In genomic region chr12:111559647-111560258, GRCm38 (mm10) we compare ENCODE assay signal across 8 mouse cellular contexts. TPM values are rescaled to one million over a fixed set of nuclear protein-coding genes. Genes with fewer than 3 reads are reported as not detected.
DNase-seq lines count a peak whose midpoint lies in the region; ATAC-seq and TF ChIP-seq lines count a peak whose summit lies in the region.

No protein-coding gene starts in this region.

- H3K27ac ChIP-seq in kidney, postnatal 0 days = no peak overlapping the region
- no peak overlapping the region for H3K27ac ChIP-seq in embryonic facial prominence, embryonic 12.5 days
- H3K27ac ChIP-seq in liver, embryonic 14.5 days = peak overlapping the region; percentile 46
- H3K27ac ChIP-seq in neural tube, embryonic 14.5 days (ENCODE audit: low read depth, low read length) = peak overlapping the region; percentile 44

- DNase-seq in kidney, postnatal 0 days (ENCODE audit: low spot score) = no peak
- no peak for DNase-seq in kidney, adult 8-10 months
- no peak for DNase-seq in liver, embryonic 14.5 days (ENCODE audit: low read depth in 3 of 3, low spot score in 3 of 3)
- no peak for DNase-seq in cerebellum, adult 9-10 months

- TF ChIP-seq EP300 in liver, embryonic 14.5 days (IDR thresholded peaks at IDR 0.05; ENCODE audit: low read depth) = no peak

- no peak for TF ChIP-seq CTCF in kidney, postnatal 0 days (IDR thresholded peaks at IDR 0.05; ENCODE audit: low read depth)
- TF ChIP-seq CTCF in liver, embryonic 14.5 days (IDR thresholded peaks at IDR 0.05; ENCODE audit: low read depth) = no peak; the same call in 1 of the 2 replicates

- WGBS in kidney, postnatal 0 days = 31% methylated on average over 18 of the region's 18 CpGs
- WGBS in embryonic facial prominence, embryonic 12.5 days = 54% methylated on average over 18 of the region's 18 CpGs
- WGBS in liver, embryonic 14.5 days (ENCODE audit: insufficient replicate concordance) = 23% methylated on average over 18 of the region's 18 CpGs
- WGBS in neural tube, embryonic 14.5 days = 50% methylated on average over 18 of the region's 18 CpGs

- H3K4me1 ChIP-seq in kidney, postnatal 0 days (replicated peaks; ENCODE audit: insufficient read depth, low read length) = 0 out of 2 replicates have a peak, but pooled peaks cover 4% of the 10 kb centered on the region
- no peaks in the 10 kb centered on the region for H3K4me1 ChIP-seq in embryonic facial prominence, embryonic 12.5 days
- peaks cover 31 to 43% of the 10 kb centered on the region in 2 experiments for H3K4me1 ChIP-seq in liver, embryonic 14.5 days (replicated peaks; ENCODE audit: control insufficient read depth in 2 of 2, insufficient read depth in 2 of 2, low read length in 1 of 2)
- H3K4me1 ChIP-seq in neural tube, embryonic 14.5 days (ENCODE audit: control insufficient read depth, insufficient read depth, low read length) = peaks cover 3% of the 10 kb centered on the region; the same call in 1 of the 2 replicates

- no peak overlapping the region for H3K4me3 ChIP-seq in kidney, postnatal 0 days (replicated peaks; ENCODE audit: low read depth, low read length)
- H3K4me3 ChIP-seq in embryonic facial prominence, embryonic 12.5 days = no peak overlapping the region
- peak overlapping the region; percentile 22 to 32 for H3K4me3 ChIP-seq in liver, embryonic 14.5 days (ENCODE audit: insufficient read depth in 1 of 2, low read depth in 2 of 2, low read length in 2 of 2)
- H3K4me3 ChIP-seq in neural tube, embryonic 14.5 days (ENCODE audit: low read depth, low read length) = no peak overlapping the region; the same call in 1 of the 2 replicates

- H3K27me3 ChIP-seq in kidney, postnatal 0 days (ENCODE audit: insufficient read depth, low read length) = no peaks in the 10 kb centered on the region
- no peaks in the 10 kb centered on the region for H3K27me3 ChIP-seq in embryonic facial prominence, embryonic 12.5 days
- H3K27me3 ChIP-seq in liver, embryonic 14.5 days (ENCODE audit: control insufficient read depth, insufficient read depth, low read length) = no peaks in the 10 kb centered on the region
- no peaks in the 10 kb centered on the region for H3K27me3 ChIP-seq in neural tube, embryonic 14.5 days (ENCODE audit: control insufficient read depth, insufficient read depth, low read length)

- H3K36me3 ChIP-seq in kidney, postnatal 0 days (ENCODE audit: insufficient read depth, low read length) = no peaks in the 10 kb centered on the region
- H3K36me3 ChIP-seq in embryonic facial prominence, embryonic 12.5 days = no peaks in the 10 kb centered on the region
- no peaks in the 10 kb centered on the region for H3K36me3 ChIP-seq in liver, embryonic 14.5 days (replicated peaks; ENCODE audit: control insufficient read depth, insufficient read depth, low read depth)
- H3K36me3 ChIP-seq in neural tube, embryonic 14.5 days (ENCODE audit: control insufficient read depth, insufficient read depth, low read length) = no peaks in the 10 kb centered on the region

- H3K9me3 ChIP-seq in kidney, postnatal 0 days (replicated peaks; ENCODE audit: low read length) = no peaks in the 10 kb centered on the region
- H3K9me3 ChIP-seq in embryonic facial prominence, embryonic 12.5 days = no peaks in the 10 kb centered on the region
- H3K9me3 ChIP-seq in liver, embryonic 14.5 days (ENCODE audit: control insufficient read depth, low read length) = no peaks in the 10 kb centered on the region
- H3K9me3 ChIP-seq in neural tube, embryonic 14.5 days (ENCODE audit: control insufficient read depth, low read length) = no peaks in the 10 kb centered on the region

- peak overlapping the region; percentile 34 for H3K4me2 ChIP-seq in kidney, postnatal 0 days (ENCODE audit: low read length)
- H3K4me2 ChIP-seq in embryonic facial prominence, embryonic 12.5 days (replicated peaks) = 0 out of 2 replicates have a peak overlapping the region, but pooled peaks have one; percentile 3
- peak overlapping the region; percentile 66 for H3K4me2 ChIP-seq in liver, embryonic 14.5 days (ENCODE audit: low read depth)
- peak overlapping the region; percentile 27 for H3K4me2 ChIP-seq in neural tube, embryonic 14.5 days (ENCODE audit: low read depth, low read length)

- 0 out of 2 replicates have a peak overlapping the region, but pooled peaks have one; percentile 10 for H3K9ac ChIP-seq in kidney, postnatal 0 days (ENCODE audit: low read depth, low read length)
- no peak overlapping the region for H3K9ac ChIP-seq in embryonic facial prominence, embryonic 12.5 days
- H3K9ac ChIP-seq in liver, embryonic 14.5 days (replicated peaks) = peak overlapping the region; percentile 63
- H3K9ac ChIP-seq in neural tube, embryonic 14.5 days (replicated peaks; ENCODE audit: low read depth, low read length) = no peak overlapping the region; the same call in 1 of the 2 replicates

- ATAC-seq in kidney, postnatal 0 days (replicated peaks; ENCODE audit: low FRiP score, low read depth) = peak; percentile 58; the same call in 1 of the 2 replicates
- no peak for ATAC-seq in embryonic facial prominence, embryonic 12.5 days (ENCODE audit: insufficient number of reproducible peaks, insufficient read depth, low FRiP score, low TSS enrichment)
- ATAC-seq in inflammation-experienced regulatory T-cells, adult 6 months = peak; percentile 94
- no peak for ATAC-seq in liver, embryonic 14.5 days (ENCODE audit: insufficient read depth)
- ATAC-seq in neural tube, embryonic 14.5 days (ENCODE audit: low read depth) = peak; percentile 46
- no peak for ATAC-seq in cerebellum, adult (ENCODE audit: insufficient number of reproducible peaks, low FRiP score, low TSS enrichment)

RNA-seq across cellular contexts. Expression of gene Mark3, which starts 14.6 kb away (rescaled TPM):
- 37.9 and 38.6 TPM in 2 replicates for polyA plus RNA-seq in kidney, postnatal 0 days (2015; fragmentation: Nextera tagmentation; extraction: Ambion mirVana)
- polyA plus RNA-seq in embryonic facial prominence, embryonic 12.5 days (2016; fragmentation: Nextera tagmentation; extraction: Ambion mirVana) = 69.8 and 70.0 TPM in 2 replicates
- 10 to 100 TPM; 16.4 to 45.8 (median 41.1) TPM for polyA plus RNA-seq in inflammation-experienced regulatory T-cells, adult 6 months (2017; shearing (Covaris generic))
- polyA plus RNA-seq in liver, embryonic 14.5 days (2012; rRNA removed) = 14.6 and 24.6 TPM in 2 replicates
- 18.0 and 19.5 TPM in 2 replicates for polyA plus RNA-seq in liver, embryonic 14.5 days (2014; fragmentation: Nextera tagmentation; extraction: Ambion mirVana)
- 78.1 and 83.7 TPM in 2 replicates for polyA plus RNA-seq in neural tube, embryonic 14.5 days (2014; fragmentation: Nextera tagmentation; extraction: Ambion mirVana)

RNA-seq across cellular contexts. Expression of gene Eif5, which starts 21.9 kb away (rescaled TPM):
- 673 and 701 TPM in 2 replicates for polyA plus RNA-seq in kidney, postnatal 0 days (2015; fragmentation: Nextera tagmentation; extraction: Ambion mirVana)
- polyA plus RNA-seq in embryonic facial prominence, embryonic 12.5 days (2016; fragmentation: Nextera tagmentation; extraction: Ambion mirVana) = 602 and 657 TPM in 2 replicates
- 100 to 1,000 TPM in 2 of 3 experiments, 10 to 100 TPM in 1; 80.7 to 196 (median 189) TPM for polyA plus RNA-seq in inflammation-experienced regulatory T-cells, adult 6 months (2017; shearing (Covaris generic))
- polyA plus RNA-seq in liver, embryonic 14.5 days (2012; rRNA removed) = 64.1 and 112 TPM in 2 replicates
- polyA plus RNA-seq in liver, embryonic 14.5 days (2014; fragmentation: Nextera tagmentation; extraction: Ambion mirVana) = 411 and 432 TPM in 2 replicates
- 518 and 558 TPM in 2 replicates for polyA plus RNA-seq in neural tube, embryonic 14.5 days (2014; fragmentation: Nextera tagmentation; extraction: Ambion mirVana)

Comparison
In these comparisons a context has a peak if more than half of its experiments do, and no peak if none do; other contexts are left out.
1. ATAC-seq: peak in kidney, postnatal 0 days (single experiment), inflammation-experienced regulatory T-cells, adult 6 months (single experiment) and neural tube, embryonic 14.5 days (single experiment); none in embryonic facial prominence, embryonic 12.5 days (single experiment), liver, embryonic 14.5 days (single experiment) and cerebellum, adult (single experiment).
2. H3K27ac ChIP-seq: peak in liver, embryonic 14.5 days (single experiment) and neural tube, embryonic 14.5 days (single experiment); none in kidney, postnatal 0 days (single experiment) and embryonic facial prominence, embryonic 12.5 days (single experiment).
3. H3K4me2 ChIP-seq: peak in every context shown above with its lines; median percentile 66 in liver, embryonic 14.5 days; 34 in kidney, postnatal 0 days; 27 in neural tube, embryonic 14.5 days; 3 in embryonic facial prominence, embryonic 12.5 days.
4. H3K4me3 ChIP-seq: peak in liver, embryonic 14.5 days (2 of 2); none in kidney, postnatal 0 days (single experiment), embryonic facial prominence, embryonic 12.5 days (single experiment) and neural tube, embryonic 14.5 days (single experiment).
5. H3K9ac ChIP-seq: peak in kidney, postnatal 0 days (single experiment) and liver, embryonic 14.5 days (single experiment); none in embryonic facial prominence, embryonic 12.5 days (single experiment) and neural tube, embryonic 14.5 days (single experiment).